Mouse (Mus musculus): Measurements from ENCODE around the gene Macc1. TPM values are rescaled to one million over a fixed set of nuclear protein-coding genes. Genes with fewer than 3 reads are reported as not detected.

Macc1 gene
- polyA plus RNA-seq (2015; fragmentation: Nextera tagmentation; extraction: Ambion mirVana): not detected in 2 replicates

DNA sequence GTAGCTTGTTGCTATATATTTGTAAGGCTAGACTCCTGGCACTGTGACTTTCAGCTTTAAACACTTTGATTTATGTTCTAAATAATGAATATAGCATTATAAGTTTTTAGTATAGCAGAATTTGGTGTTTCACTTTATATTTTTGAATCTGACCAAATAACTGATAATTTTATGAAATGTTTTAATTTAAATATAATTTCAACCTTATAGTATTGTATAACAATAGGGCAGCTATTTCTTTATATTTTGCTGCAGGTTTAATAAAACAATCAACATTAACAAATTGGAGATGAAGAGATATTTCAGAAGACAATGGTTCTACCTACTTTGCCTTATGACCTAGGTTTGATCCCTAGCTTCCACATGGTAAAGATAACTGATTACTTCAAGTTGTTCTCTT is at the start of gene Macc1:
Macc1 (plus strand) TSS at position 301 of the 400 bp plus-strand sequence.

Other genes starting within 250 kb of the Macc1 start
- gene Itgb8, start 75.5 kb upstream of the Macc1 start, polyA plus RNA-seq (2015; fragmentation: Nextera tagmentation; extraction: Ambion mirVana): 10.5 and 10.6 TPM in 2 replicates